Mouse (Mus musculus): Measurements from ENCODE around the gene Spns1.

GRCm38 (mm10) chr7:126411061-126411460, 33.8 kb upstream of the Spns1 start:
- no peak for TF ChIP-seq POLR2A (IDR thresholded peaks at IDR 0.05; ENCODE audit: borderline replicate concordance, extremely low read depth, insufficient read depth, insufficient read length, poor library complexity, severe bottlenecking)
- no peak for TF ChIP-seq CTCF (IDR thresholded peaks at IDR 0.05; ENCODE audit: borderline replicate concordance, extremely low read depth, insufficient read depth, insufficient read length)
